Mouse (Mus musculus) layer of hippocampus, adult 9-10 months (tissue): Measurements from ENCODE around the gene Lrwd1.
"Not testable (repeated sequence)": the region's sequence is repeated elsewhere in the genome, so short reads cannot be mapped to it uniquely, and the experiment has no call there.

ENCODE experiments used
- DNase-seq: peaks from one replicate; pipeline ENCODE4 v3.0.0; 2022; ENCODE audit warnings: low spot score

The Lrwd1 gene

GRCm38 (mm10) chr5:136147704-136148103, 11.8 kb upstream of the Lrwd1 start:
- no peak for DNase-seq

GRCm38 (mm10) chr5:136146936-136147335, 11.1 kb upstream of the Lrwd1 start:
- no peak for DNase-seq

- no peak for DNase-seq
These were observed 8.9 kb upstream of the Lrwd1 start for GRCm38 (mm10) chr5:136144606-136145430.

GRCm38 (mm10) chr5:136143161-136143755, 7.4 kb upstream of the Lrwd1 start:
- DNase-seq: no peak

GRCm38 (mm10) chr5:136142746-136143145, 6.9 kb upstream of the Lrwd1 start:
- no peak for DNase-seq

- DNase-seq: no peak
These were observed 4.2 kb upstream of the Lrwd1 start for GRCm38 (mm10) chr5:136140057-136140482.

- DNase-seq: no peak
These were observed 3.5 kb upstream of the Lrwd1 start for GRCm38 (mm10) chr5:136139393-136139792.

- DNase-seq: no peak
These were observed 1.9 kb upstream of the Lrwd1 start for GRCm38 (mm10) chr5:136137658-136138274.

- DNase-seq: no peak
These were observed 567 bp upstream of the Lrwd1 start for GRCm38 (mm10) chr5:136136292-136136990.

- DNase-seq: no peak
These were observed 13.7 kb downstream of the Lrwd1 start for GRCm38 (mm10) chr5:136122165-136122564.

GRCm38 (mm10) chr5:136116784-136117112, 19.1 kb downstream of the Lrwd1 start:
- DNase-seq: no peak

- DNase-seq: peak; percentile 91
These were observed 19.7 kb downstream of the Lrwd1 start, which contains the start of gene Polr2j for GRCm38 (mm10) chr5:136115891-136116783. Gene Polr2j, plus strand, starts transcription at chr5:136116631.

- DNase-seq: not testable (repeated sequence)
These were observed 22.3 kb downstream of the Lrwd1 start for GRCm38 (mm10) chr5:136113546-136113945.

- no peak for DNase-seq
These were observed 26.8 kb downstream of the Lrwd1 start for GRCm38 (mm10) chr5:136109042-136109441.

- no peak for DNase-seq
These were observed 27.4 kb downstream of the Lrwd1 start for GRCm38 (mm10) chr5:136108486-136108885.

GRCm38 (mm10) chr5:136104511-136104910, 31.4 kb downstream of the Lrwd1 start:
- no peak for DNase-seq

- DNase-seq: no peak
These were observed 33.6 kb downstream of the Lrwd1 start for GRCm38 (mm10) chr5:136102099-136102820.

GRCm38 (mm10) chr5:136098536-136098935, 37.3 kb downstream of the Lrwd1 start:
- DNase-seq: no peak

GRCm38 (mm10) chr5:136095089-136095488, 40.8 kb downstream of the Lrwd1 start:
- DNase-seq: no peak

GRCm38 (mm10) chr5:136094249-136095010, 41.4 kb downstream of the Lrwd1 start:
- DNase-seq: no peak
